Mouse (Mus musculus): ENCODE measurements around the gene Pcmtd2. TPM values are rescaled to one million over a fixed set of nuclear protein-coding genes. Genes with fewer than 3 reads are reported as not detected.
A peak's percentile ranks its signal among the peaks of the same experiment; 100 is the strongest.
"Not testable (repeated sequence)": the region's sequence is repeated elsewhere in the genome, so short reads cannot be mapped to it uniquely, and the experiment has no call there.

Gene Pcmtd2
- polyA plus RNA-seq (2012; rRNA removed): 39.1 and 39.2 TPM in 2 replicates
- 29.4 and 33.4 TPM in 2 replicates for polyA plus RNA-seq (2014; fragmentation: Nextera tagmentation; extraction: Ambion mirVana)

DNA sequence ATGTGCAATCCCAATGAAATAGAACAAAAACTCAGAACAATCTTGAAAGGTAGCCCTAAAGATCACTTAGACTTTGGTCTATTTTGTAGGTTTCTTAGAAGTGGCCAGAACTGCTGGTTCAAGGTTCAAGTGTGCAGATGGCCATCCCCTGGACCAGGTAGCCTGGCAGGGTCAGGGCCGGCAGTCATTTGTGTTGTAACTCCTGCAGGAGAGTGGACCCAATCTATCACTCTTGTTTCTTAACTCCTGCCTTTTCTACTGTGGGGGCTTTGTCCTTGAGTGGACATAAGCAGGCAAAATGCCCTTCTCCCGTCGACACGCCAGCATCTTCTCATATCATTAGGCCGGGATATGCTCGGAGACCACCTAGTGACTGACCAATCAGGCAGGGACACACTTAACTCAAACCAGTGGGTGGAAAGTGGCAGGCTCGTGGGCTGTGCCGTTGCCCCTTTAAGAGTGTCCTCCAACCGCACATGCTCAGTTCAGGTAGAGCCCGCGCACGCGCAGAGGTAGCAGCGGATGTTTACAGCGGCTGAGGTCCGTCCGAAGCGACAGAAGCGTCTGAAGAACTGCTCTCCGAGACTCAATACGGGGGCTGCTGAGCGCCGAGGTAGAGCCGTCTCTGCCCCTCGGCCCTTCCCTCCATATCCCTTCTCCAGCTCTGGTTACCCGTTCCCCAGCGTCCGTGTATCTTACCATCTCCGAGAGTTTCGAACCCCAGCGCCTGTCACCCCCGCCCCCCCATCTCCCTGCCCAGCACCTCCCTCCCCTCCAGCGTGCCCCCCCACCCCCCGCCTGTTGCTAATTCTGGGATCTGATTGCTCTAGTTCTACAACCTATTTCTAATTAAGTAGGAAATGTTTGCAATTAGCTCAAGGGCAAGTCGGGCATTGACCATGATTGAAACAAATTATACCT is at the start of gene Pcmtd2:
TSS of gene Pcmtd2 (plus strand) at position 483 of the 921 bp plus-strand sequence.
- peaks cover 8% of the 10 kb centered on the region for H3K36me3 ChIP-seq (ENCODE audit: control insufficient read depth, insufficient read depth, low read length)
- no peaks in the 10 kb centered on the region for H3K9me3 ChIP-seq (ENCODE audit: control insufficient read depth, low read length)
- peak within 1 kb of the TSS; percentile 76 for H3K4me3 ChIP-seq (replicated peaks; ENCODE audit: low read length)
- no peaks in the 10 kb centered on the region for H3K27me3 ChIP-seq (ENCODE audit: control insufficient read depth, insufficient read depth, low read length)
- H3K9ac ChIP-seq (ENCODE audit: low read depth, low read length, severe bottlenecking): peak within 1 kb of the TSS; percentile 83
- peaks cover 2% of the 10 kb centered on the region; the same call in 1 of the 2 replicates for H3K4me1 ChIP-seq (ENCODE audit: control insufficient read depth, insufficient read depth, low read length)
- WGBS: under 1% methylated on average over 35 of the region's 35 CpGs
- peak within 1 kb of the TSS; percentile 76 for H3K4me2 ChIP-seq (replicated peaks; ENCODE audit: low read depth, low read length, severe bottlenecking)
- peak within 1 kb of the TSS; percentile 68 for H3K27ac ChIP-seq (replicated peaks; ENCODE audit: low read depth, low read length)
- DNase-seq (ENCODE audit: low spot score) (peak; percentile 96), ATAC-seq (ENCODE audit: low FRiP score, low read depth) (peak; percentile 98)
- TF ChIP-seq POLR2A (IDR thresholded peaks at IDR 0.05; ENCODE audit: borderline replicate concordance, extremely low read depth, insufficient read depth, insufficient read length): peak; percentile 35; the same call in 1 of the 2 replicates

DNA sequence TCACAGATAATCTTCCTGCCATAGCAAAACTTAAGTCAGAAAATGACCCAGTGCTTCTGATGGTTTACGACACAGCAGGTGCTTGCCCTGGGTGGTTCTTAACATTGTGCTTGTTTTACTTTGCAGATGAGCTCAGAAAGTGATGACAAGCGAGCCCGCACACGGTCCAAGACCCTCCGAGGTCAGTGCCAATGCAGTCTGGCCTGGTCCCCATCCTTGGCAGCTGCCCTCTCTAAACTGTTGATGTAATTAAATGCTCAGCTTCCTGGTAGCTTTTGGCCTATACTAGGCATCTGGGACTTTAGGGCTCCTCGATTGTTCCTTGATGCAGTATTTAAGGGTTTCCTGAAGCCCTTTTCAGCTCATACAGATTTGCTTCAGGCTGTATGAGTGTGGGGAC is 48.3 kb upstream of the Pcmtd2 start:
- TF ChIP-seq POLR2A (IDR thresholded peaks at IDR 0.05; ENCODE audit: borderline replicate concordance, extremely low read depth, insufficient read depth, insufficient read length): no peak
- no peak overlapping the region for H3K4me2 ChIP-seq (replicated peaks; ENCODE audit: low read depth, low read length, severe bottlenecking)
- ATAC-seq (ENCODE audit: low FRiP score, low read depth) (no peak), DNase-seq (ENCODE audit: low spot score) (no peak)
- no peaks in the 10 kb centered on the region for H3K36me3 ChIP-seq (ENCODE audit: control insufficient read depth, insufficient read depth, low read length)
- no peaks in the 10 kb centered on the region for H3K9me3 ChIP-seq (ENCODE audit: control insufficient read depth, low read length)
- no peaks in the 10 kb centered on the region for H3K27me3 ChIP-seq (ENCODE audit: control insufficient read depth, insufficient read depth, low read length)
- no peak overlapping the region for H3K9ac ChIP-seq (ENCODE audit: low read depth, low read length, severe bottlenecking)
- WGBS: 81% methylated on average over 6 of the region's 6 CpGs
- H3K4me3 ChIP-seq (replicated peaks; ENCODE audit: low read length): no peak overlapping the region
- no peak overlapping the region for H3K27ac ChIP-seq (replicated peaks; ENCODE audit: low read depth, low read length)
- no peaks in the 10 kb centered on the region for H3K4me1 ChIP-seq (ENCODE audit: control insufficient read depth, insufficient read depth, low read length)

DNA sequence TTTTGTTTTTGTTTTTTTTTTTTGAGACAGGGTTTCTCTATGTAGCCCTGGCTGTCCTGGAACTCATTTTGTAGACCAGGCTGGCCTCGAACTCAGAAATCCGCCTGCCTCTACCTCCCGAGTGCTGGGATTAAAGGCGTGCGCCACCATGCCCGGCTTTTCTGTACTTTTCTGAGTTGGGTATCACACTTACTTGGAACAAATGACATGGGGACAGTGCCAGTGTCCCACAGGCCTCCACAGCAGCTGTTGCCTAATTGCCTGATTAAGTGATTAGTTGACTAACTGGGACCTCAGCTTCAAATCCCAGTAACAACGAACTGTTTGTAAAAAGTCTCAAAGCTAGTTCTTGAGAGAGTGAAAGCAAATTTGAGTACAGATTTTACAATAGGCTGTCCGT is 44.5 kb upstream of the Pcmtd2 start:
- not testable (repeated sequence) for H3K9ac ChIP-seq (ENCODE audit: low read depth, low read length, severe bottlenecking); DNase-seq (ENCODE audit: low spot score); H3K4me1 ChIP-seq (ENCODE audit: control insufficient read depth, insufficient read depth, low read length); ATAC-seq (ENCODE audit: low FRiP score, low read depth); H3K36me3 ChIP-seq (ENCODE audit: control insufficient read depth, insufficient read depth, low read length); H3K9me3 ChIP-seq (ENCODE audit: control insufficient read depth, low read length); H3K4me2 ChIP-seq (replicated peaks; ENCODE audit: low read depth, low read length, severe bottlenecking); H3K27me3 ChIP-seq (ENCODE audit: control insufficient read depth, insufficient read depth, low read length); H3K27ac ChIP-seq (replicated peaks; ENCODE audit: low read depth, low read length); H3K4me3 ChIP-seq (replicated peaks; ENCODE audit: low read length)
- WGBS: 85% methylated on average over 8 of the region's 8 CpGs

DNA sequence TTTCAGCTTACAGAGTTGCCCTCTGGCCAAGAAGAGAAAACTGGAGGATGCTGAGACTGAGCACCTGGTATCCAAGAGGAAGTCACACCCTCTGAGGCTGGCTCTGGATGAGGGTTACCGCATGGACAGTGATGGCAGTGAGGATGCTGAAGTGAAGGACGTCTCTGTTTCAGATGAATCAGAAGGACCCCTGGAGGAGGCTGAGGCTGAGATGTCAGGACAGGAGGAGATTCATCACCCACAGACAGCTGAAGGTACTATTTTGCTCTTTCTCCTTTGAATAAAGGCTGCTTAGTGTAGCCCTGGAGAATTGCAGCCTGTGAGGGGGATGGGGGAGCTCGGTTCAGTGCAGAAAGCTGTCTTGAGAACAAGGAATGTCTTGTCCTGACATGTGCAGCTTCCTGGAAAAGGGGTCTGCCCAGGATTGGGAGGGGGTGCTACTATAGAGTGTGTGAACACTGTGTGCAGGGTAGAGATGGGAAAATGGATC is 42.0 kb upstream of the Pcmtd2 start:
- Histone ChIP-seq H3K36me3 (ENCODE audit: control insufficient read depth, insufficient read depth, low read length) (no peaks in the 10 kb centered on the region), H3K4me2 (replicated peaks; ENCODE audit: low read depth, low read length, severe bottlenecking) (no peak overlapping the region), H3K27me3 (ENCODE audit: control insufficient read depth, insufficient read depth, low read length) (no peaks in the 10 kb centered on the region), H3K4me3 (replicated peaks; ENCODE audit: low read length) (no peak overlapping the region), H3K27ac (replicated peaks; ENCODE audit: low read depth, low read length) (no peak overlapping the region), H3K9me3 (ENCODE audit: control insufficient read depth, low read length) (no peaks in the 10 kb centered on the region), H3K9ac (ENCODE audit: low read depth, low read length, severe bottlenecking) (no peak overlapping the region), H3K4me1 (ENCODE audit: control insufficient read depth, insufficient read depth, low read length) (no peaks in the 10 kb centered on the region)
- no peak for TF ChIP-seq POLR2A (IDR thresholded peaks at IDR 0.05; ENCODE audit: borderline replicate concordance, extremely low read depth, insufficient read depth, insufficient read length)
- no peak for DNase-seq (ENCODE audit: low spot score)
- no peak for ATAC-seq (ENCODE audit: low FRiP score, low read depth)
- 64% methylated on average over 3 of the region's 3 CpGs for WGBS

GRCm38 (mm10) chr2:181797672-181798071 is 40.0 kb upstream of the Pcmtd2 start:
- H3K4me2 ChIP-seq (replicated peaks; ENCODE audit: low read depth, low read length, severe bottlenecking): no peak overlapping the region
- 78% methylated on average over 8 of the region's 8 CpGs for WGBS
- H3K9me3 ChIP-seq (ENCODE audit: control insufficient read depth, low read length): no peaks in the 10 kb centered on the region
- ATAC-seq (ENCODE audit: low FRiP score, low read depth) (no peak), DNase-seq (ENCODE audit: low spot score) (no peak)
- H3K27ac ChIP-seq (replicated peaks; ENCODE audit: low read depth, low read length): no peak overlapping the region
- TF ChIP-seq POLR2A (IDR thresholded peaks at IDR 0.05; ENCODE audit: borderline replicate concordance, extremely low read depth, insufficient read depth, insufficient read length): no peak
- no peaks in the 10 kb centered on the region for H3K36me3 ChIP-seq (ENCODE audit: control insufficient read depth, insufficient read depth, low read length)
- H3K4me1 ChIP-seq (ENCODE audit: control insufficient read depth, insufficient read depth, low read length): no peaks in the 10 kb centered on the region
- H3K4me3 ChIP-seq (replicated peaks; ENCODE audit: low read length): no peak overlapping the region
- H3K27me3 ChIP-seq (ENCODE audit: control insufficient read depth, insufficient read depth, low read length): no peaks in the 10 kb centered on the region
- no peak overlapping the region for H3K9ac ChIP-seq (ENCODE audit: low read depth, low read length, severe bottlenecking)
